Mouse (Mus musculus) embryonic facial prominence, embryonic 14.5 days (tissue): Measurements from ENCODE around the gene Scnm1. TPM values are rescaled to one million over a fixed set of nuclear protein-coding genes. Genes with fewer than 3 reads are reported as not detected.
A peak's percentile ranks its signal among the peaks of the same experiment; 100 is the strongest.
"Not testable (repeated sequence)": the region's sequence is repeated elsewhere in the genome, so short reads cannot be mapped to it uniquely, and the experiment has no call there.

ENCODE experiments used
- ATAC-seq: fragments of 200-750 bp; cut with Nextera tagmentation; 2 replicates; pipeline ENCODE4 v1.8.0; 2017; ENCODE audit warnings: low read depth, moderate number of reproducible peaks, moderate TSS enrichment
- DNase-seq: peaks from one replicate; pipeline ENCODE4 v3.0.0-alpha.2; 2015; ENCODE audit warnings: low spot score
- H3K27ac ChIP-seq: fragments of 300-500 bp; sonication (generic); replicated peaks from 2 replicates; pipeline ENCODE4 v1.5.1; 2014; ENCODE audit warnings: low read depth, mild to moderate bottlenecking, low read length, moderate library complexity
- H3K27me3 ChIP-seq: fragments of 300-500 bp; sonication (generic); replicated peaks from 2 replicates; pipeline ENCODE4 v1.6.1; 2014; ENCODE audit warnings: low read length; ENCODE audit not compliant: control insufficient read depth, insufficient read depth
- H3K36me3 ChIP-seq: fragments of 300-500 bp; sonication (generic); 2 replicates; pipeline ENCODE4 v1.6.1; 2014; ENCODE audit warnings: low read length, mixed read lengths; ENCODE audit not compliant: control insufficient read depth, insufficient read depth
- H3K4me1 ChIP-seq: fragments of 300-500 bp; sonication (generic); 2 replicates; pipeline ENCODE4 v1.6.1; 2014; ENCODE audit warnings: antibody characterized with exemption, low read length; ENCODE audit not compliant: control insufficient read depth, insufficient read depth
- H3K4me2 ChIP-seq: fragments of 300-500 bp; sonication (generic); 2 replicates; pipeline ENCODE4 v1.6.1; 2014; ENCODE audit warnings: low read depth, mild to moderate bottlenecking, low read length, moderate library complexity, mixed read lengths
- H3K4me3 ChIP-seq: fragments of 300-500 bp; sonication (generic); 2 replicates; pipeline ENCODE4 v1.5.1; 2014; ENCODE audit warnings: low read depth, mild to moderate bottlenecking, low read length
- H3K9ac ChIP-seq: fragments of 300-500 bp; sonication (generic); 2 replicates; pipeline ENCODE4 v1.6.1; 2014; ENCODE audit warnings: low read depth, mild to moderate bottlenecking, low read length, moderate library complexity, mixed read lengths
- H3K9me3 ChIP-seq: fragments of 300-500 bp; sonication (generic); 2 replicates; pipeline ENCODE4 v1.6.1; 2016; ENCODE audit warnings: low read length; ENCODE audit not compliant: control insufficient read depth
- WGBS: fragments of 180-500 bp; shearing (Covaris S2); extraction: QIAGEN DNeasy Blood & Tissue Kit; methylation state at CpG from one replicate; pipeline ENCODE4 v1.1.7; 2014; 5-methylcytosine and 5-hydroxymethylcytosine counted together
- polyA plus RNA-seq: library from polyadenylated mRNA; unstranded; fragments of >200 nt; fragmentation: Nextera tagmentation; extraction: Ambion mirVana; gene quantifications from 2 replicates; pipeline ENCODE4 v1.2.1, GENCODE M21; 2014

Scnm1 gene
- polyA plus RNA-seq, 1 experiment from 2014 or later, result 62.2 TPM

- not testable (repeated sequence) for H3K27me3 ChIP-seq, H3K4me3 ChIP-seq, H3K9ac ChIP-seq, H3K4me2 ChIP-seq, H3K27ac ChIP-seq, DNase-seq, ATAC-seq, H3K9me3 ChIP-seq
- WGBS, result 83% methylated on average over 2 of the region's 2 CpGs
- peaks cover 11% of the 10 kb centered on the region for H3K4me1 ChIP-seq
- H3K36me3 ChIP-seq, result peaks cover 14% of the 10 kb centered on the region; the same call in 1 of the 2 replicates
Observed at GRCm38 (mm10) chr3:95132389-95132788, 1.4 kb downstream of the Scnm1 start.

GRCm38 (mm10) chr3:95130081-95130480 lies 3.7 kb downstream of the Scnm1 start:
- Histone ChIP-seq H3K9me3 (no peaks in the 10 kb centered on the region), H3K9ac (no peak overlapping the region), H3K4me2 (no peak overlapping the region), H3K27ac (no peak overlapping the region), H3K4me1 (peaks cover 6% of the 10 kb centered on the region), H3K4me3 (no peak overlapping the region), H3K27me3 (no peaks in the 10 kb centered on the region), H3K36me3 (peaks cover 14% of the 10 kb centered on the region; the same call in 1 of the 2 replicates)
- ATAC-seq (no peak), DNase-seq (no peak)
- WGBS, result 83% methylated on average over 5 of the region's 5 CpGs

- WGBS, result 60% methylated on average over 6 of the region's 6 CpGs
- no peaks in the 10 kb centered on the region for H3K9me3 ChIP-seq
Observed at GRCm38 (mm10) chr3:95129226-95129651, 4.6 kb downstream of the Scnm1 start.

GRCm38 (mm10) chr3:95124972-95125371 lies 8.8 kb downstream of the Scnm1 start:
- ATAC-seq (peak; percentile 65), DNase-seq (peak; percentile 86)
- 16% methylated on average over 5 of the region's 5 CpGs for WGBS
- peak overlapping the region; percentile 65 for H3K27ac ChIP-seq
- no peaks in the 10 kb centered on the region for H3K9me3 ChIP-seq
- peaks cover 41% of the 10 kb centered on the region for H3K36me3 ChIP-seq
- H3K27me3 ChIP-seq, result no peaks in the 10 kb centered on the region
- H3K4me2 ChIP-seq, result no peak overlapping the region
- no peak overlapping the region for H3K4me3 ChIP-seq
- H3K9ac ChIP-seq, result no peak overlapping the region
- peaks cover 7% of the 10 kb centered on the region for H3K4me1 ChIP-seq

More at GRCm38 (mm10) chr3:95129226-95129651, 4.6 kb downstream of the Scnm1 start:
- H3K4me3 ChIP-seq, result no peak overlapping the region
- no peak overlapping the region for H3K27ac ChIP-seq
- DNase-seq, result no peak
- no peak overlapping the region for H3K9ac ChIP-seq
- H3K4me1 ChIP-seq, result peaks cover 7% of the 10 kb centered on the region
- H3K27me3 ChIP-seq, result no peaks in the 10 kb centered on the region
- ATAC-seq, result no peak
- peaks cover 14% of the 10 kb centered on the region; the same call in 1 of the 2 replicates for H3K36me3 ChIP-seq
- no peak overlapping the region for H3K4me2 ChIP-seq

GRCm38 (mm10) chr3:95124246-95124645 lies 9.6 kb downstream of the Scnm1 start, which contains the start of gene Tmod4:
Gene Tmod4 (plus strand): TSS chr3:95124476.
- Histone ChIP-seq H3K27me3 (no peaks in the 10 kb centered on the region), H3K36me3 (peaks cover 45% of the 10 kb centered on the region), H3K9ac (no peak within 1 kb of the TSS), H3K4me1 (peaks cover 7% of the 10 kb centered on the region), H3K4me2 (0 out of 2 replicates have a peak within 1 kb of the TSS, but pooled peaks have one; percentile 4), H3K4me3 (no peak within 1 kb of the TSS), H3K9me3 (no peaks in the 10 kb centered on the region), H3K27ac (peak within 1 kb of the TSS; percentile 65)
- DNase-seq (no peak), ATAC-seq (peak; percentile 27; the same call in 1 of the 2 replicates)
- 48% methylated on average over 6 of the region's 6 CpGs for WGBS

- H3K27me3 ChIP-seq, result no peaks in the 10 kb centered on the region
- no peak overlapping the region for H3K4me2 ChIP-seq
- WGBS, result 72% methylated on average over 6 of the region's 6 CpGs
- H3K27ac ChIP-seq, result 0 out of 2 replicates have a peak overlapping the region, but pooled peaks have one; percentile 39
- H3K4me1 ChIP-seq, result peaks cover 7% of the 10 kb centered on the region
- DNase-seq (peak; percentile 20), ATAC-seq (no peak)
- H3K9ac ChIP-seq, result no peak overlapping the region
- H3K9me3 ChIP-seq, result no peaks in the 10 kb centered on the region
- peaks cover 64% of the 10 kb centered on the region for H3K36me3 ChIP-seq
- no peak overlapping the region for H3K4me3 ChIP-seq
Observed at GRCm38 (mm10) chr3:95121580-95121979, 12.2 kb downstream of the Scnm1 start.

- DNase-seq, result no peak
- H3K9ac ChIP-seq, result no peak overlapping the region
- WGBS, result 91% methylated on average over 2 of the region's 2 CpGs
Observed at GRCm38 (mm10) chr3:95117751-95118150, 16.1 kb downstream of the Scnm1 start.

GRCm38 (mm10) chr3:95112760-95113159 lies 21.1 kb downstream of the Scnm1 start:
- H3K9me3 ChIP-seq, result no peaks in the 10 kb centered on the region
- no peak overlapping the region; the same call in 1 of the 2 replicates for H3K9ac ChIP-seq
- no peak for ATAC-seq
- peaks cover 27% of the 10 kb centered on the region for H3K36me3 ChIP-seq
- H3K4me2 ChIP-seq, result peak overlapping the region; percentile 52; the same call in 1 of the 2 replicates
- no peak for DNase-seq
- no peaks in the 10 kb centered on the region for H3K27me3 ChIP-seq
- H3K27ac ChIP-seq, result no peak overlapping the region
- H3K4me3 ChIP-seq, result no peak overlapping the region
- H3K4me1 ChIP-seq, result peaks cover 11% of the 10 kb centered on the region
- 81% methylated on average over 1 of the region's 1 CpGs for WGBS

More at GRCm38 (mm10) chr3:95117751-95118150, 16.1 kb downstream of the Scnm1 start:
- peaks cover 76% of the 10 kb centered on the region for H3K36me3 ChIP-seq
- H3K4me3 ChIP-seq, result no peak overlapping the region
- H3K4me1 ChIP-seq, result peaks cover under 1% of the 10 kb centered on the region; the same call in 1 of the 2 replicates
- H3K27me3 ChIP-seq, result no peaks in the 10 kb centered on the region
- H3K27ac ChIP-seq, result no peak overlapping the region
- ATAC-seq, result no peak
- H3K9me3 ChIP-seq, result no peaks in the 10 kb centered on the region
- H3K4me2 ChIP-seq, result no peak overlapping the region
